In the genomic region with DNA sequence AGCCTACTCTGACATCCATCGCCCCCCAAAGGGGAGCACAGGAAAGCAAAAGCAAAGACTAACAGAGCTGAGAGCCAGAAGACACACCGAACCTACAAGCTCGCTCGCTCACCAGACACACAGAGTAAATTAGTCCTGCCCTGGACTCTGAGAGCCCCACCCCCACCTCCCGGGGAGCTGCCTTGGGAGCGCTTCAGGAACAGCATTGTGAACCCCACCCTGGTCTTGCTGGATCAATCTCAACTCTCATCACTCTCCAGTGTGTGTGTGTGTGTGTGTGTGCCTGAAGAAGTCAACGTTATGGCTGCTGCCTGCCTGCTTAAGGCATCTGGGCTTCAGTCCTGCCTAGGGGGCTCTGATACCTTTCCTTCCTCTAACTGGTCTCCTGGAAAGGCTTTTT, we compare ENCODE assay signal across 9 mouse cellular contexts. TPM values are rescaled to one million over a fixed set of nuclear protein-coding genes. Genes with fewer than 3 reads are reported as not detected.
DNase-seq lines count a peak whose midpoint lies in the region; ATAC-seq lines count a peak whose summit lies in the region.
"Had no signal": no experiment of that assay in that cellular context is flagged by ENCODE, and none has a peak within 500 bp of the region (broad histone marks: within the 10 kb centered on the region; RNA-seq: fewer than 3 reads in every experiment).

No protein-coding gene starts in this region.

- DNase-seq in adrenal gland, postnatal 10 days, result peak; percentile 20
- no peak for DNase-seq in adrenal gland, postnatal 4 days (ENCODE audit: low spot score in 2 of 2)
- no peak for DNase-seq in lung, postnatal 25 days (ENCODE audit: low spot score)
- no peak for DNase-seq in right cerebral cortex, postnatal 25 days
- DNase-seq: spleen, adult 18-20 months had no signal

- no peak for ATAC-seq in lung, embryonic 16.5 days (ENCODE audit: low read depth)
- ATAC-seq in heart, embryonic 12.5 days (ENCODE audit: insufficient number of reproducible peaks, low FRiP score), result no peak
- no peak for ATAC-seq in neural tube, embryonic 15.5 days (ENCODE audit: low FRiP score)
- ATAC-seq in CD4-positive, CD25-positive, alpha-beta regulatory T cell, adult 4 months, result no peak

- H3K36me3 ChIP-seq in lung, embryonic 16.5 days (ENCODE audit: control insufficient read depth, insufficient read depth, low read length), result no peaks in the 10 kb centered on the region
- no peaks in the 10 kb centered on the region for H3K36me3 ChIP-seq in heart, embryonic 12.5 days
- H3K36me3 ChIP-seq in neural tube, embryonic 15.5 days, result no peaks in the 10 kb centered on the region

- H3K9ac ChIP-seq in lung, embryonic 16.5 days (ENCODE audit: low read length), result no peak overlapping the region
- H3K9ac ChIP-seq in heart, embryonic 12.5 days, result no peak overlapping the region
- H3K9ac ChIP-seq in neural tube, embryonic 15.5 days (replicated peaks), result no peak overlapping the region

- H3K27ac ChIP-seq in lung, embryonic 16.5 days (ENCODE audit: low read length), result no peak overlapping the region
- H3K27ac ChIP-seq in heart, embryonic 12.5 days (ENCODE audit: poor library complexity, severe bottlenecking), result no peak overlapping the region
- H3K27ac ChIP-seq in neural tube, embryonic 15.5 days (replicated peaks), result no peak overlapping the region

- no peak overlapping the region for H3K4me3 ChIP-seq in lung, embryonic 16.5 days (ENCODE audit: low read length)
- 0 out of 2 replicates have a peak overlapping the region, but pooled peaks have one; percentile 2 for H3K4me3 ChIP-seq in heart, embryonic 12.5 days
- no peak overlapping the region for H3K4me3 ChIP-seq in neural tube, embryonic 15.5 days (replicated peaks)

- no peaks in the 10 kb centered on the region for H3K9me3 ChIP-seq in lung, embryonic 16.5 days (ENCODE audit: control insufficient read depth, low read length)
- 0 out of 2 replicates have a peak, but pooled peaks cover 5% of the 10 kb centered on the region for H3K9me3 ChIP-seq in heart, embryonic 12.5 days (replicated peaks)
- no peaks in the 10 kb centered on the region for H3K9me3 ChIP-seq in neural tube, embryonic 15.5 days (replicated peaks)

- 14% methylated on average over 7 of the region's 7 CpGs for WGBS in lung, embryonic 16.5 days
- 14% methylated on average over 7 of the region's 7 CpGs for WGBS in heart, embryonic 12.5 days
- 22% methylated on average over 7 of the region's 7 CpGs for WGBS in neural tube, embryonic 15.5 days

- H3K4me1 ChIP-seq in lung, embryonic 16.5 days (replicated peaks; ENCODE audit: control insufficient read depth, insufficient read depth, low read length), result peaks cover 8% of the 10 kb centered on the region
- H3K4me1 ChIP-seq in heart, embryonic 12.5 days (replicated peaks), result peaks cover 6% of the 10 kb centered on the region
- peaks cover 22% of the 10 kb centered on the region for H3K4me1 ChIP-seq in neural tube, embryonic 15.5 days

- peaks cover 15% of the 10 kb centered on the region for H3K27me3 ChIP-seq in lung, embryonic 16.5 days (ENCODE audit: control insufficient read depth, insufficient read depth, low read depth, low read length)
- H3K27me3 ChIP-seq in heart, embryonic 12.5 days (replicated peaks), result peaks cover 18% of the 10 kb centered on the region; the same call in 1 of the 2 replicates
- no peaks in the 10 kb centered on the region for H3K27me3 ChIP-seq in neural tube, embryonic 15.5 days (replicated peaks)

- peak overlapping the region; percentile 16; the same call in 1 of the 2 replicates for H3K4me2 ChIP-seq in lung, embryonic 16.5 days (ENCODE audit: low read depth, low read length)
- H3K4me2 ChIP-seq in heart, embryonic 12.5 days, result peak overlapping the region; percentile 51
- peak overlapping the region; percentile 23; the same call in 1 of the 2 replicates for H3K4me2 ChIP-seq in neural tube, embryonic 15.5 days

RNA-seq across cellular contexts. Expression of a gene that starts 1.7 kb away (rescaled TPM):
- 10 to 100 TPM in 1 of 2 experiments, 1 to 10 TPM in 1; 7.2 to 14.4 TPM for total RNA-seq in adrenal gland, postnatal 10 days (2021)
- 10 to 100 TPM; 11.3 to 14.7 TPM for total RNA-seq in adrenal gland, postnatal 4 days (2021)
- polyA plus RNA-seq in lung, embryonic 16.5 days (2015; fragmentation: Nextera tagmentation; extraction: Ambion mirVana), result 0.16 and 0.33 TPM in 2 replicates
- 0.49 and 0.51 TPM in 2 replicates for polyA plus RNA-seq in heart, embryonic 12.5 days (2016; fragmentation: Nextera tagmentation; extraction: Ambion mirVana)
- 10.6 and 11.8 TPM in 2 replicates for polyA plus RNA-seq in neural tube, embryonic 15.5 days (2015; fragmentation: Nextera tagmentation; extraction: Ambion mirVana)
- not detected for polyA plus RNA-seq in CD4-positive, CD25-positive, alpha-beta regulatory T cell, adult 4 months (2017; shearing (Covaris generic))
